8 mouse cellular contexts compared by ENCODE assay signal in genomic region chr6:71823488-71823887, GRCm38 (mm10). TPM values are rescaled to one million over a fixed set of nuclear protein-coding genes. Genes with fewer than 3 reads are reported as not detected.
DNase-seq lines count a peak whose midpoint lies in the region; ATAC-seq and TF ChIP-seq lines count a peak whose summit lies in the region.

No protein-coding gene starts in this region.

- POLR2A ChIA-PET in Patski (lab: Charles Lee), result interaction anchor here (0.8 kb wide), 1 partner anchor 14 kb away, joined by 3 read pairs; no protein-coding TSS in a partner anchor

- no peaks in the 10 kb centered on the region for H3K9me3 ChIP-seq in hindbrain, embryonic 13.5 days

- H3K27ac ChIP-seq in hindbrain, embryonic 13.5 days, result peak overlapping the region; percentile 61

- H3K27me3 ChIP-seq in Patski, result peaks cover 8% of the 10 kb centered on the region
- H3K27me3 ChIP-seq in hindbrain, embryonic 13.5 days, result 0 out of 2 replicates have a peak, but pooled peaks cover 3% of the 10 kb centered on the region

- in situ Hi-C loops in Patski (cut with MboI; ENCODE audit: low pct_unique_long_range_greater_than_20kb), result loop anchor here (25.0 kb wide), 1 partner anchor 386 kb away; the partner anchor contains the start of gene Rmnd5a

- CTCF ChIA-PET in Patski (lab: Charles Lee), result interaction anchor here (1.2 kb wide), 1 partner anchor 9 kb away, joined by 4 read pairs; no protein-coding TSS in a partner anchor

- no peak for TF ChIP-seq CTCF in Patski (IDR thresholded peaks at IDR 0.05)

- under 1% methylated on average over 19 of the region's 19 CpGs for WGBS in hindbrain, embryonic 13.5 days

- H3K9ac ChIP-seq in hindbrain, embryonic 13.5 days, result peak overlapping the region; percentile 67

- H3K4me3 ChIP-seq in hindbrain, embryonic 13.5 days, result peak overlapping the region; percentile 58

- H3K4me2 ChIP-seq in hindbrain, embryonic 13.5 days, result peak overlapping the region; percentile 67

- peaks cover 2% of the 10 kb centered on the region for H3K36me3 ChIP-seq in hindbrain, embryonic 13.5 days

- peak; percentile 69 for ATAC-seq in Patski
- peak; percentile 91 for ATAC-seq in hindbrain, embryonic 13.5 days (ENCODE audit: low FRiP score)

- peaks cover 15% of the 10 kb centered on the region for H3K4me1 ChIP-seq in hindbrain, embryonic 13.5 days (replicated peaks)

- no peak for DNase-seq in Patski (ENCODE audit: low read depth, low spot score)
- peak; percentile 88 to 89 for DNase-seq in cerebellum, postnatal 14 days
- peak; percentile 81 to 84 for DNase-seq in frontal cortex, postnatal 14 days (ENCODE audit: low spot score in 2 of 2)
- DNase-seq in layer of hippocampus, postnatal 36 days, result peak; percentile 86 to 89
- DNase-seq in lung, postnatal 36 days, result peak; percentile 96
- peak; percentile 95 for DNase-seq in retina, postnatal 1 day
- peak; percentile 85 to 88 for DNase-seq in urinary bladder, adult 18-20 months (ENCODE audit: low spot score in 2 of 2)

RNA-seq across cellular contexts. Expression of gene Mrpl35, which starts 3.3 kb away (rescaled TPM):
- 35.2 TPM for polyA plus RNA-seq in Patski (2021)
- 42.2 and 47.1 TPM in 2 replicates for polyA plus RNA-seq in hindbrain, embryonic 13.5 days (2015; fragmentation: Nextera tagmentation; extraction: Ambion mirVana)
- total RNA-seq in layer of hippocampus, postnatal 36 days (2021), result 10 to 100 TPM; 32.7 to 33.7 TPM

RNA-seq across cellular contexts. Expression of gene Immt, which starts 7.6 kb away (rescaled TPM):
- 219 TPM for polyA plus RNA-seq in Patski (2021)
- polyA plus RNA-seq in hindbrain, embryonic 13.5 days (2015; fragmentation: Nextera tagmentation; extraction: Ambion mirVana), result 165 and 167 TPM in 2 replicates
- 100 to 1,000 TPM; 135 to 145 TPM for total RNA-seq in layer of hippocampus, postnatal 36 days (2021)
